Mouse (Mus musculus) ZHBTc4 (cell line): Measurements from ENCODE around the gene Slc38a9.
A peak's percentile ranks its signal among the peaks of the same experiment; 100 is the strongest.

ENCODE experiments used
- DNase-seq: peaks from one replicate; pipeline ENCODE4 v3.0.0-alpha.2; 2011; ENCODE audit warnings: low read depth, low spot score

The Slc38a9 gene

DNA sequence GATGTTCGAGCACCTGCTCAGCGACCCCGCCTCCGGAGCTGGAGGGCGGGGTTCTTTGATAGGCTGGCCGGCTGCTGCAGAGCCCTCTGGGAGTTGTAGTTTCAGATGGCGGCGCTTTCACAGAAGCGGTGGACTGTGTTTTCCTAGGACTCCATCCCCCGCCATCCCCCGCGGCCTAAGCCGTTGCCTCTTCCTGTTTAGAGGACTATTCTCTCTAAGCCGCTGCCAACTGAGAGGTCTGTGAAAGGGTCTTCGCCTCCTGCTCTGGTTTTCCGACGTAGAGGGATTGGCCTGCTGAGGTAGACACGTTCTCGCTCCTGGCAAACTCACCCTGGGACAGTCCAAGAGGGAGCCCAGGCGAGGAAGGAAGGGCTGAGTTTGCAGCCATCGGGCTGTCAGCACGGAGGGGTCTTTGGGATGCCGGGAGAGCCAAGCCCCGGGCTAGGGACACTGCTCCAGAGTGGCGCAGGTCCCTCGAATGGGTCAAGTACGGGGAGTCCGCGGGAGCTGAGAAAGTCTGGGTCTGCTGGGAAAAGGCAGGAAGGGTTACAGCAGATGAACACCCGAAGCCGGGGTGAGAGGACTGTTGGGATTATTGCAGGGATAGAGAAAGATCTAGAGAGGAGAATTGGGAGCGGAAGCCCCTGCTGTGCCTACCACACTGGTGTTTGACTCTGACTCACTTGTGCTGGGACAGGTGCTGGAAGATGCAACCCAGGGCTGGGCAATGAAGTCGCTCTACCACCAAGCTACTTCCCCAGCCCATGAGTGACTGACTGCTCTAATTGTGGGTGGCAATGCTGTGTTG, at the start of gene Slc38a9:
Gene Slc38a9 (plus strand): TSS at position 178 of the 808 bp plus-strand sequence.
- DNase-seq, result peak; percentile 97

DNA sequence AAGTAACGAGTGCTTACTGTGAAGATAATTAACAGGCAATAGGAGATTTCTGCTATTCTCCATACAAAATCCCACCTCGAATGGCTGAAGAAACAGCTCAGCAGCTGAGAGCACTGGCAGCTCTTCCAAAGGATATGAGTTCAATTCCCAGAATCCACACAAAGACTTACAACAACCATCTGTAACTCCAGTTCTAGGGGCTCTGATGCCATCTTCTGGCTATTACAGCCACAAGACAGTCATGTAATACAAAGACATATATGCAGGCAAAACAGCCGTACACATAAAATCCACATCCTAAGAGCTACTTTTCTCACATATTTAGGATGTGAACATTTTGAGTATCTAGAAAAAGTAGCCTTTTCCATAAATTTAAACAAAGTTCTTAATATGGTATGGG, 39.0 kb upstream of the Slc38a9 start:
- DNase-seq, result no peak

DNA sequence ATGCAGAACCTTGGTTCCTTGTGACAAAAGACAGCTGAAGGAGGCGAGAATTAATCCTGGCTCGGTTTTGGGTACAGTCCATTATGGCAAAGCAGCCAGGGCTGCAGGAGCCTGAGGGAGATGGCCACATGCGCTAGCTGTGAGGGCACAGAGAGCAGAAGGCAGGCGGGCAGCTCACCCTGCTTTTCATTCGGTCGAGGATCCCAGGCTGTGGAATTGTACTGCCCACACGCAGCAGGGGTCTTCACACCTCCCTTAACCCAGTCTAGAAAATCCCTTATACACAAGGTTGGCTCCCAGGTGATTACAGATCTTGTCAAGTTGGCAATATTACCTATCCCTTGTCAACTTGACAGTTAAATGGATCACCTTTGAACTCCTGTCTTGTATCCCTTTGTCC, 36.9 kb upstream of the Slc38a9 start:
- no peak for DNase-seq

DNA sequence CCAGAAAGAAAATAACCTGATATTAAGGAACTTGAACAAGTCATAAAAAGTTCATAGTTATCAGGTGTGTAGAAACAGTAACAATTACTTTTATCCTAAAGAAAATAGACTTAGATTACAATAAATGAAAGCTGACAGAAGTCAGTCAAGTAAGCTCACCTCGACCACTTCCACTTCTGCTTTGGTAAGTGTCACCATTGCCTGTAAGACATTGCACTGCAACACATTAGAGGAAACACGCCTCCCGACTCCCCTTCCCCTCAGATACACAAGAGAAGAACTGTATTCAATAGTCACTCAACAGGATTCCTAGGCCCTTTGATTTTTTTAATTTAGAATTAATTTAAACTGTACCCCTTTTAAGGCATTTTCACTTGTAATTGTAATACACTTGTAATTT, 35.9 kb upstream of the Slc38a9 start:
- no peak for DNase-seq

DNA sequence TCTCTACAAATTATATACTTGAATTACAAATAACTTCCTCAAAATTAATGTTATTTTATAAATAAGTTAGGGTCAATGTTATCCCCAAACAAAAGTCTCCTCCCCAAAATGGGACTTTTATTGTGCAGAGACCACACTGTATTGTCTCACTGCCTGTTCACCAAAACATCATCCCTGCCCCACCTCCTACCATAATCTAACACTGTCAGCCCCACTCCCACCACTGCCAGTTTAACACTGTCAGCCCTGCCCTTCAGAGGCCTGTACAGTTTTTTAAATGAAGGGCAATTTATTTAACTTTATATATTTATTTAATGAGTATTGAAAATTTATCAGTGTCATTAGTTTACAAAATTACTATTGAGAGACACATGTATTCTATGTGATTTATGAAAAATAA, 35.0 kb upstream of the Slc38a9 start:
- no peak for DNase-seq

DNA sequence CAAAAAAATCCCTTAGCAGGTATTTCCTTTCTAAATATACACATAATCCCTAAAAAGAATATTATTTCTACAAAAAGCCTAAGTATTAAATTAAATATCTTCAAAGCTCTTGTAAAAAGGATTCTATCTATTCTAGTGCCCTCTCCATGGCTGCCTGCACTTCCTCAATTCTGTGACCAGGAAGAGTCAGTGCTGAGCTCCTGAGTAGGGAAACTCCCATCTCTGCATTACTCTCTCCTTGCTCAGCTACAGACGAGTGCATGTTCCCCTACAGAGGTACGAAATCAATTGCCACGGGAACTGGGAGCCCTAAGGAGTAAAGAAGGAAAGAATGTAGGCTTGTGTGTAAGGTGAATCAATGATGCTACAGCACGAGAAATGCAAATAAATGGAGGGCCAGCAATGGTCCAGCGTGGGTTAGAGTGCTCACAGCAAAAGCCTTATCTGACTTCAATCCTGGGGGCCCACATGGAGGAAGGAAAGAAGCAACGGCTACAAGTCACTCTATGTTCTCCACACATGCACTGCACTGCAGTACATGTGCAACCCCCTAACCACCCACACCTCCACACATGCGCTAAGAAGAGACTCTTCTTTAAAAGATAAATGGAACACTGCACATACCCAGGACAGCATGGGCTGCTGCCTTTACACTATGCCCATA, 25.2 kb upstream of the Slc38a9 start:
- no peak for DNase-seq

DNA sequence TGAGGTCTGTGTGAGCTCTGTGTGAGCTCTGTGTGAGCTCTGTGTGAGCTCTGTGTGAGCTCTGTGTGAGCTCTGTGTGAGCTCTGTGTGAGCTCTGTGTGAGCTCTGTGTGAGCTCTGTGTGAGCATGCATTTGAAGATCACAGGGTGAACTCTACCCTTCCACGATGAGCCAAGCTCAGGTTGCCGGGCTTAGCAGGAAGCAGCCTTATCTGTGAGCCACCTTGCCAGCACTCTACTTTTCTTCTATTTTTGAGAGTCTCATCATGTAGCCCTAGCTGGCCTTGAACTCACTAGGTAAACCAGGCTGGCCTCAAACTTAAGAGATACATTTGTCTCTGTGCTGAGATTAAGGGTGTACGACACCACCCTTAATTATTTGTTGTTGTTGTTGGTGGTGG, 24.1 kb upstream of the Slc38a9 start:
- no peak for DNase-seq

DNA sequence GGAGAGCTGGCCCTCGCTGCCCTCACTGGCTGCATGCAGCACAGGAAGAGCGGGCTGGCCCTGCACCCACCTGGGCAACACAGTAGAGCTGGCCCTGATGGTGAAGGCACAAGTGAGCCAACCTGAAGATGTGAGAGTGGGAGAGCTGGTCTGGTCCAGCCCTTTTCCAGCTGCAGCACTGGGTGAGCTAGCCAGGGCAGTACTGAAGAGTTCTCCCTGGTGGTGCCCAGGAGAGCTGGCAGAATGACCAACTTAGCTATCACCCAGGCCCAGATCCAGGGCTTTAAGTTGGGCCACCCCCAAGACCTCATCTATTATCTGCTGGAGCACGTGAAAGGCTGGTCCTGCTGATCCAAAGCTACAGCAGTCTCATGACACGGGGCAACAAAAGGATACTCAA, 21.4 kb upstream of the Slc38a9 start:
- no peak for DNase-seq

DNA sequence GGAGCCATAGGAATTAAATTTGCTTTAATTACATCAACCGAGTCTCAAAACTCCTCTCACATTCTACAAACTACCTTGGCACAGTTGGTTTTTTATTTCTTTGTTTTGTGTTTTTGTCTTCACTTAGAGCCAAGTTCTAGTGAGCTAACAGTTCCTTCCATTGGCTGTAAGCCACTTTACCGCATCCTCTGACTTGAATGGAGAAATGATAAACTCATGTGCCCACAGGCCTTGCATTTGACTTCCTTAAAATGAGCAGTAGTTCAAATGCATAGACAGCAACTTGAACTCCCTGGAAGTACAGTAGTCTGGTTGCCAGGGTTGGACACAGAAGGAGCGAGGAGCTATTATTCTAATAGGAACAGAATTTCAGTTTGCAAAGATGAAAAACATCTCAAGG, 17.7 kb upstream of the Slc38a9 start:
- no peak for DNase-seq

DNA sequence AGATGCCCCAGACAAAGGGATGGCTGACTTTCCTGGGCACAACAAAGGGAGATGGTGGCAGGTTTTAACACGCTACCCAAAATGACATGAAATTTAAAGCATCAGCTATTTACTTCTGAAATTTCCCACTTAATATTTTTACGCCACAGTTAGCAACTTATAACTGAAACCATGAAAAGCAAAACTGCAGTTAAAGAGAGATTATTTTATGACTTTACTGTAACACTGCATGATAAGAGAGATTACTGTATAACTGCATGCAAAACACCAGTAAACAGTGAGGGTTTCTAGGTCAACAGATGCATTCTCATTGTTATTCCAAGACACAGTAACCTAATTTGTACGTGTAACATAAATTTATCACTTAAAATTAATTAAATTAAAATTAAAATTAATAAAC, 15.6 kb upstream of the Slc38a9 start:
- DNase-seq, result no peak

DNA sequence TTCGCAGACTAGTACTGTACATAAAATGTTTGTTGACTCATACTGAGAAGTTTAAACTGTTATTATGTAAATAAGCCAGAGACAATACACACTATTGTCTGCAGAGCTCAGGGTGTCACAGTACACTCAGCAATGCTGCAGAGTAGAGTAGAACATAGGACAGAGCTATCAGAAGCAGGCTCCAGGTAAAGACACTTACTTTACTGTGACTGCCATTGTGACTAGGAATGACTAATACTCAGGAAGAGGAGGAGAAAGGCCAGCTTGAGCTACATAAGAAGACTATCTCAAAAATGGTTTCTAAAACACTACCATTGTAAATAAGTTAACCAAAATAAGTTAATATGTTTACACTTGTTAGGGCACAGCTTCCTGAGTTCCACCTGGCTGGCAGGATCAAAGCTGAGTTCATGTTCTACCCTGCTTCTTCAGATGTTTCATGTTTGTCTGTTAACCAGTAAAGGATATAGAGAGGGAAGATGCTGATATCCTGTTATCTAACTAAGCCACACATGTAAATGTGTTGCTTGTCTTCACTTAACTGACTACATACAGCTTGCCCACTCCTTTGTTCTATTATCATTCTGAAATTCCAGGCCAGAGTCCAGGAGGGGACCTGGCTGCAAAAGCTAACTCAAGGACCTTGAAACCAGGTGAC, 14.9 kb upstream of the Slc38a9 start:
- no peak for DNase-seq

DNA sequence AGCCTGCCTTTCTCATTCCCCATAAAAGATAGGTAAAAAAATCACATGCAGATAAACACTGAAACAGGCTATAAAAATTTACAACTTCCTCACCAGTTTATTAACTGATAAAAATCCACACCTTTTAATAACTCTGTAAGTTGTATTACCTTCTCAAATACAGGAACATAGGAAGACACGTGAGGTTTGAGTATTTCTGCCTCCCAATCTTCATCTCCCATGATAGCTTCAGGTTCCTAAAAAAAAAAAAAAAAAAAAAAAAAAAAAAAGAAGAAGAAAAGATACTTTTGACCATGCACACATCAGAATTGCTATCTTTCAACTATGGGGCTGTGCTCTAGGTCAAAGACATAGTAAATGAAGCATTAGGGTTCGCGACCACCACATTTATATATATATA, 9.4 kb upstream of the Slc38a9 start:
- DNase-seq, result no peak

DNA sequence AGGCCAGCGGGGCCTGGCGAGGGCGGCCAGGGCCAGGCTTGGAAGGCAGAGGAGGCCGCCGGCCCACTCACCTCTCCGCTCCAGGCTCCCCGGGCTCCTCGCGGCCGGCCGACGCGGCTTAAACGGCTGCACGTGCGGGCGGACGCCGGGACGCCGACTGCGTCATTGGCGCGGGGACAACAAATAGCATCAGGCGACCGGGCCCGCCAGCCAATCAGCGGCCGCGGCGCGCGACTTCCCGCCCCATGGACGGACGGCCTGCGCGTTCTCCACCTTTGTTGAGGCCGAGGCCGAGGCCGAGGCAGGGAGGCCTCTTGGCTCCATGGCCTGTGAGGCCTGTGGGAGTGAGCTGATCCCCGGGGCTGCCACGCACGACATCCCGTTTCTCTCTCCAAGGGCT, 8.3 kb upstream of the Slc38a9 start, which contains the start of gene Ddx4:
Gene Ddx4 (minus strand): TSS at position 271 of the 400 bp plus-strand sequence.
- DNase-seq, result peak; percentile 91

DNA sequence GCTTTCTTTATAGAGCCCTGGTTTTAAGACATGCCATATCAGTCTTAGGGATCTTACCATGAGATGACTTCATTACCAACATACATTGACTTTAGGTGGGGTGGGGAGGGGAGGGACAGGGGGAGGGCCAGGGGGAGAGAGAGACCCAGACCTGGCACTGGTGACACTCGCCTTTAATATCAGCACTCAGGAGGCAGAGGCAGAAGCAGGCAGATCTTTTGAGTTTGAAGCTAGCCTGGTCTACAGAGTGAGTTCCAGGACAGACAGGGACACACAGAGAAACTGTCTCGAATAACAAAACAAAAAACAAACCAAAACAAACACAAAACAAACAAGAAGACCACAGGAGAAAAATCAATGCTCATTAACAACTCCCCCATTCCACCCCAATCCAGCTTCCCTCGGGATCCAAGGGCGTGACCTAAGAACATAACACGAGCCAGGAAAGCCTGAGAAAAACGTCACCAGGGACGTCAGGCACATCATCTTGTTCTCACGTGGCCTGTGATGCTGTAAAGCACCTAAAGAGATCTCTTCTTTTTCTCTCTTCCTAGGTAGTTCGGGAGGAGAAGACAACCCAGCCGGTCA, 471 bp upstream of the Slc38a9 start:
- DNase-seq, result no peak

DNA sequence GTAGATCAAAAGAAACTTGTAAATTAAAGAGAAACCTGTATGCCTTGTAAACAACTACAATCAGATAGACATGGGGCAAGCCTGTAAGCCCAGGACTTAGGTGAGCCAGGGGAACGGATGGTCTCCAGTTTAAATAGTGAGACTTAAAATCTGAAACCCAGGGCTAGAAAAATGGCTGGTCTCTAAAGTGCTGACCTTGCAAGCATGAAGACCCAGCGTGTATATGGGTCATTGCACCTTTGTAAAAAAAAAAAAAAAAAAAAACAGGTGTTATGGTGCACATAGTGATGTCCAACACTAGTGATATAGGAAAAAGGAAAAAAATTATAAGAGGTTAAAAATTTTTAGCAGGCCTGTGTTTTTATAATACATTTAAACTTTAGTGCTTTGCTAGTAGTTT, 1.1 kb downstream of the Slc38a9 start:
- no peak for DNase-seq

DNA sequence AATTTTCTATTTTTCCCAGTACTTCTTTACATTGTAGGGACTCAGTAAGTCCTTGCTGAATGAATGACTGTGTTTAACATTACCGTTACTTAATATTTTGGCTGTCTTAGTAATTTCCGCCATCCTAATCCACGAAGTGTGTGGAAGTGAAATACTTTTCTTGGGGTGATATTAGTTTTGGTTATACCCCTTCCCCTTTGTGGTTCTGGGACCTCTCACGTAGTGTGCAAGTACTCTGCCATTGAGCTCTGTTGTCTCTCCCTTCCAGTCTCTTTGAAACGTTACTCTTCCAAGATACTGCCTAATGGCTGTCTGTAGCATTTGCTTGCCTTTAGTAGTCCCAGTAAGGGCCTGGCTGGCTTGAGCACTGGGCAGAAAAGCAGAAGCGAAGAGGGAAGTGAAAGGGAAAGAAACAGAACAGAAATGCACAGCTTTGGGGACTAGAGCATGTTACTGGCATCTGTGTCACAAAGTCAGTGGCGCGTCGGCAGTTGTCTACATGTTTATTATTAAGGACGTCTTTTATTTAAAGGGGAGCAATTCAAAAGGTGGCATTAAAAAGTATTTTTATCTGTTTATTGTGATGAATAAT, 6.0 kb downstream of the Slc38a9 start:
- DNase-seq, result no peak

DNA sequence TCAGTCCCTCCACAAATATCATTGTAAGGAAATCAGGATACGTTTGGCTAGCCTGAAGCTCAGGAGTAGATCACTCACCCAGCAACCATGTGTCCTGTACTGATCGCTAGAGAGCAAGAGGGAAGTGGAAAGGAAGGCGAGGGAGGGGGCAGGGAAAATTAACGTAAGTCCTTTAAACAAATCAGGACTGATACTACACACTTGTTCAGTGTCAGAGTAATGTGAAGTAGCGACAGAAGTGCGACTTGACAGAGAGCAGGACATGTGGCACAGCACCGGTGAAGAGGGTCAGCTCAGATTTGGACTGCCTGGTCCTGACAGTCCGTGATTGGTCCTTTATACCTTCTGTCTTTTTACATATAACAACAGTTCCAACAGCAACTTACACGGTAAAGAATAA, 6.7 kb downstream of the Slc38a9 start:
- DNase-seq, result no peak

DNA sequence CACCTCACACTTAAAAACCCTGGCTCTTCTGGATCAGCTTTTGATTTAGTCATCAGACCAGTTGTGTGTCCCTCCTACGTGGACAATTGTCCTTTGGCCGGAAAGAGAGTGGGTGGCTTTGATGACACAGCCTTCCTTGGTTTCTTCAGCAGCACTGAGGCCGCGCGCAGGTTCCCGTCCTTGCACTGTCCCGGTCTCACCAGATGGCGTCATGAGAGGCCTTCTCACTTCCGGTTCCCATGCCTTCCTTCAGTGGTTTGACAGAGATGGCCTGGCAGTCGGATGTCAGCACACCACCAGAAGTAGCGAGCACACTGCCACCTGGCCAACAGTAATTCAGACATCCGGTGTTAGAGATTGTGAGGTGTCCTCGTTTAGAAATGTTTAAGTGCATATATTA, 11.2 kb downstream of the Slc38a9 start:
- DNase-seq, result peak; percentile 54

DNA sequence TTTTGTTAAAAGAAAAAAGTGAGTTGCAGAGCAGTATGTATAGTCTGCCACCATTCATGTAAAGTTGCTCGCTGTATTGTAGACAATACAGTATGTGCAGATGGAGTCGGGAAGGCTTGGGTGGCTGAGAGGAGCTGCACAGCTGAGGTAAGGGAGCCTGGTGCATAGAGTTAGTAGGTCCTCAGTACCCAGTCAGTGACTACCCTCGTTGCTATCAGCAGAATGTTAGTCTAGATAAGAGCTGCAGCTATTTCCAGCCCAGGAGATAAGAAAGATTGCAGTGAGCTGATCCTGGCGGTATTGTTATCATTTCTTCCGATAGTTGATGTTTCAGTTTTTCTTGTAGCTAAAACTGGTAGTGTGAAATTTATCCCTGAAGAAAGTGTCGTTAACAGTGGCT, 12.2 kb downstream of the Slc38a9 start:
- DNase-seq, result no peak

DNA sequence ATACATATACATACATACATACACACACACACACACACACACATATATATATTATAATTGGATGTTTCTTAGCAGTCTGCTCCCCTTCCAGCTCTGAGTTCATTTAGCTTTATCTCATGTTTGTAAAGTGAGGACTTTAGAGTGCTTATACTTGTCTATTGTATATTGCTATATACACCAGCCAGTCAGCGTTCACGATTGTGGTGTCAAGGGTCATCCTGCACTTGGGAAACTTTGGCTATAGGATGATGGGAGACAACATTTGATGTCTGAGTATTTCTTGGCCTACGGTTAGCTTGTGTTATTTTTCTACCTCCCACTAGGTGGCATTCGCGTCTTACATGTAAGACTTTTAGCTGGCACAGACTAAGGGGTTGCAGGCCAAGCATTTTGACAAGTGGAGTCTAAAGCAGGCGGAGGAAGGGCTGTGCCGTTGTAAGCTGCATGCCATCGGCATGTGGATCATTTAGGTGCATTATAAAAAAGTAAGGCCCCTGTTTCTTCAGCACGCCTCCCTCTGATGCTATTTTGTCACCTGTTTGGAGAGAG, 13.4 kb downstream of the Slc38a9 start:
- peak; percentile 79 for DNase-seq

DNA sequence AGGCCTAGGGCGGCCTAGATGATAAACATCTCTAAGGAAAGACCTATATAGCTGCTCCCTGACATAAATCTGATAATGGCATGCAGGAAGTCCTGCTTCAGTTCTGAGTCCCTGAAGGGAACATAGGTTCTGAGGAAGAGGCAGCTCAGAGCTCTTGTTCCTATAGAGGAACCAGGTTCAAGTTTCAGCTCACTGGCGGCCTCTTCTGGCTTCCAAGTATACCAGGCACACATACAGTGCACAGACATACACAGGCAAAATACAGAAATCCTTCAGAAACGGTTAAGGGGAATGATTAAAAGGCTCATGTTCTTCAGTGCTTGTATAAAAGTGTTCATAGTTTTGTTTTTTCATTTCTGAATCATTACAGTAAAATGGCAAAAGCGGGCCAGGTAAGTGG, 17.6 kb downstream of the Slc38a9 start:
- peak; percentile 70 for DNase-seq

DNA sequence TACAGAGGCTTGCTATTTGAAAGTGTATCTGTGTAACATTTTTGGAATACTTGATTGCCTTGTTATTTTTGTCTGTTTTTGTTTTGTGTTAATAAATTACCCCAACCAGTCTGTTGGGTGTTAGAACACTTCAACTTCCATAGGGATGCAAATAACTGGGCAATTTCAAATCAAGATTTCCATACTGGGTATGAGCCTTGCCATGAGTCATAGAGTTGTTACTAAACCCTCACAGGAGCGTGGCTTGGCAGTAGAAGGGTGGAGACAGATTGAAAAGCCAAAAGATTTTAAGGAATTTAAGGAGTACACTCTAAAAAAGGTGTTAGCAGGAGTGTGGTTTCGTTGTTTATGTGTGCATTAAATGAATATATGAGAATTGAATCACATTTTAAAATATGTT, 22.8 kb downstream of the Slc38a9 start:
- DNase-seq, result no peak
